Mouse (Mus musculus) layer of hippocampus, postnatal 36 days (tissue): Measurements from ENCODE around the gene Decr2. TPM values are rescaled to one million over a fixed set of nuclear protein-coding genes. Genes with fewer than 3 reads are reported as not detected.
"Not testable (repeated sequence)": the region's sequence is repeated elsewhere in the genome, so short reads cannot be mapped to it uniquely, and the experiment has no call there.

Experiments
- DNase-seq, 2 experiments: peaks; one replicate each; pipeline ENCODE4 v3.0.0; 2022
- total RNA-seq, 2 experiments: library from RNA; stranded (reverse); gene quantifications; 2 replicates each; pipeline ENCODE4 v1.2.3; 2021

Decr2 gene
- 10 to 100 TPM; 25.5 to 26.5 TPM for total RNA-seq

DNA sequence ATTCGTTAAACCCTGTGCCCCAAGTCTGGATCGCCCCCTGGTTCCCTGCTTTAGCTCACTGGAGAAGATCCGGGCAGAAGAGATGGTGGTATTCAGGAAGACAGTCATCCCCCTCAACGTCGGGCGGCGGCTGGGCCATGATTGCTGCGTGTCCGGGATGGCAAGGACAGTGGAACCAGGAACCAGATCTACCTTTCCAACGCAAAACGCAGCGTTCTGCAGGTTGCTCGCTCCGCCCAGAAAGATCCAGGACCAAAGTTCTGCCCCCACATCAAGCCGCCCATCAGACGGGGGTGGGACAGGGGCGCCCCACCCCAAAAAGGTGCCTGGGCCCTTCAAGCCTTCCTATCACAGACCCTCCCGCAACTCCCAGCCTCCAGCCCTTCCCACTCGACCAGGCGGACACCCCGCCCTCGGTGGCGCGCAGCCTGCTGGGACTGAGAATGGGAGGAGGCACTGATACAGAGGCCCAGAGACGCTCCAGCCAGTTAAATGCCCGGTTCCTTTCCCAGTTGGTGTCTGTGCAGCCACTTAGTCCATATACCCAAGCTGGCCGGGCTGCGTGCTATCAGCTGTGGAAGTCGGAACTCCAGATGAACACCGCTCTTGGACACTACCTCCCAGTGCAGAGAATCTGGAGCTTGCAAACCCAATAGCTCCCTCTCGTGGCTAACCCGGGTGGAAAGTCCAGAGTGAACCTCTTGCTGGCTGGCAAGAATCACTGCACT is at the start of gene Decr2:
Gene Decr2, minus strand, starts transcription at position 433 of the 728 bp plus-strand sequence.
- DNase-seq: peak; percentile 88 to 89

- no peak for DNase-seq
These were observed 48.8 kb upstream of the Decr2 start for GRCm38 (mm10) chr17:26138901-26139381.

DNA sequence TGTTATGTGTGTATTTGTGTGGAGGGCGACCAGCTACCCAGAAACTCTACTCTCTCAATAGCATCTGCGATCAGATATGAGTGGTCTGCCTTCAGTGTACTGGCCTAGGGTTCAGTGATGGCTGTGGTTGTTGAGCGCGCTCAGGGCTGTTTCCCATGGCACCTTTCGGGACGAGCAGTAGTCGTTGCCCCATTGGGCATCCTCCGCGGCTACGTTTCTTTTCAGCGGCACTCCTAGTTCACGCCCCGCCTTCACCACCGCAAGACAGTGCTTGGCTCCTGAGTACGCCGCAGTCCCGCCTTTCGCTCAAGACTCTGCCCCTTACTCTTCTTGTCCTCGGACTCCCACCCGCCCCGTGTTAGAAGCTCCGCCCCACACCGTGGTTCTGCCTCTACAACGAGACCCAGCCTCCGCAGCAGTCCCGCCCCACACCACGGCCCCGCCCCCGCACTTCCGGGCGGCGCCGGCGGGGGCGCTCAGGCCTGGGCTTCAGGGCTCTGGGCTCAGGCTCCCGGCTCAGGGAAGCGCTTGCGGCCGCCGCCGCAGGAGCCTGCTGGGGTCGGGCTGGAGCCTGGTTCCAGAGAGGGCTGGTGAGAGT is 48.2 kb upstream of the Decr2 start, which contains the start of gene Axin1:
Gene Axin1, plus strand, starts transcription at position 450 of the 598 bp plus-strand sequence.
- DNase-seq: peak; percentile 91 to 93

- DNase-seq: no peak
These were observed 47.6 kb upstream of the Decr2 start for GRCm38 (mm10) chr17:26137751-26138130.

DNA sequence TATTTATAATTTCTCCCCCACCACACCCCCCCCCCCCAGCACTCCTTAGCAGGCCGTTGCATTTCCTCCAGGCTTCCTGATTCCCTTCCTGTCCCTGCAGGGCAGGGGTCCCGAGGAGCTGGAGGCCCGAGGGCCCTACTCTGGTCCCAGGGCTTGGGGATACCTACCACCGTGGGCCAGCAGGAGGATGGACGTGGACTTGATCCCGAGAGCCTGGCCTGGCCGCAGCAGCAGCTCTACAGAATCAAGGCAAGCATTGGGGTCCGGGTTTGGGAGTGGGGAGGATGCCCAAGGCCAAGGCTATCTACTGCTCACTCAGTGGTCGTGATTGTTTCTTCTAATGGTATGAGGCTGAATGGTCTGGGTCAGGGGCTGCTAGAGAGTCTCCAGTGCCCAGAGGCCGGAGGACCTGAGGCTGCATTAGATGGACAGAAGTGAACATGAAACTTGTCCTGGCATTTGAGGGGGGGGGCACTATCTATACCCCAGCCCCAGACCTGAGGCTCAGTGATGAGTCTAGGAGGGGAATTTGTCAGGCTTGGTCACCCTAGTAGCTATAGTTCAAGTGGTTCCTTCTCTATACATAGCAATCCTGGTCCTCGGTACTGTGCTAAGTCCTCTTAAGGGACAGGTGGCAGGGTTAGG is 47.1 kb upstream of the Decr2 start:
- DNase-seq: no peak

DNA sequence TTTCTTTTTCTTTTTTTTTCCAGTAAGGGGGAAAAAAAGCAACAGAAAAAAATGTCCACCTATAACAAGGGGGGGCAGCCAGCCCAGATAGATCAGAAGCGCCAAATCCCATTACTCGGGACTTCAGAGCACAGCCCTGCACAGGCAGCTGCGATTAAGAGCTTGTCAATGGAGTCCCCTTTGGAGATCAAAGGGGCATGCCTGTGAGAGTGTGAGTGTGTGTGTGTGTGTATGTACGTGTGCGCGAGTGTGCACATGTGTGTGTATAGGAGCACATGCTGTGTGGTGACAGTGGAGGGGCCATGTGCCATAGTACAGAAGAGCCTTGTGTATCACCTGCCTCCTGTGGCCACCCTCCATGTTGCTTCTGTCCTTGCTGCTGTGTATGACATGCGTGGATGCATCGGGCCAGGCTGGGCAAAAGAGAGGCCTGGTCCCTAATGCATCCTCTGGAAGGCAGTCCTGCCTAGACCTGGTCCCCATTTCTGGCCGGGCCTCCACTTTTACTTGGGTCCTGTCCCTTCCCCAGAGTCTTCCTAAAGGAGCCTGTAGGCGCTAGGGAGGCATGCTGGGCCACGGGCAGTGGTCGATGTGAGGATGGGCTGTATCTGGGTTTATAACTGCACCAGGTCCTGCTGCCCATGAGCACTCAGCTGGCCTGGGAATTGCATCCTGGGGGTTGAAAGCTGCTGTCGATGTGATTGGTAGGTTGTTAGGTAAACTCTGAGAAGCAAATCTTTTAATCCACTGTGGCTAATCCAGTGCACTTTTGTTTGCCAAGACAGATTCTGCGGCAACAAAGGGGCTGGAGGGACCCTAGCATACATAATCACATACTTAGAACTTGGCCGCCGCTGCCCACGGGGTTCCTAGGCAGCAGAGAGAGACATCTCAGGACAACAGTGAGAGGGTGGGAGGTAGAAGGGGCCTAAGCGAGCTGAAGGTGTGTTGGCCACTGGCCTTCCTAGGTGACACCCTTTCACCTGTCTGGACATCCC is 42.0 kb upstream of the Decr2 start:
- DNase-seq: no peak

GRCm38 (mm10) chr17:26131062-26131732 is 41.1 kb upstream of the Decr2 start:
- no peak for DNase-seq

DNA sequence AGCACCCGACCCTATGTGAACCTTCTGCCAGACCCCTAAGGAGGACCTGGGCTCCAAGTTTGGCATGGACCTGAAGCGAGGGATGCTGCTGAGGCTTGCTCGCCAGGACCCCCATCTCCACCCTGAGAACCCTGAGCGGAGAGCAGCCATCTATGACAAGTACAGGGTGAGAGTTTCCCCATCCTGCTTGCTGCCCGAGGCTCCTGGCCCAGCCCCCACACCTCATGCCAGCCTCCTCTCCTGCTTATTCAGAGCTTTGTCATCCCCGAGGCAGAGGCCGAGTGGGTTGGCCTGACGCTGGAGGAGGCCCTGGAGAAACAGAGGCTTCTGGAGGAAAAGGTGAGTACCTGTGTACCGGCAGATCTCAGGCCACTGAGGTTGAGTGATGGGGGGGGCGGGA is 35.1 kb upstream of the Decr2 start:
- DNase-seq: no peak

DNA sequence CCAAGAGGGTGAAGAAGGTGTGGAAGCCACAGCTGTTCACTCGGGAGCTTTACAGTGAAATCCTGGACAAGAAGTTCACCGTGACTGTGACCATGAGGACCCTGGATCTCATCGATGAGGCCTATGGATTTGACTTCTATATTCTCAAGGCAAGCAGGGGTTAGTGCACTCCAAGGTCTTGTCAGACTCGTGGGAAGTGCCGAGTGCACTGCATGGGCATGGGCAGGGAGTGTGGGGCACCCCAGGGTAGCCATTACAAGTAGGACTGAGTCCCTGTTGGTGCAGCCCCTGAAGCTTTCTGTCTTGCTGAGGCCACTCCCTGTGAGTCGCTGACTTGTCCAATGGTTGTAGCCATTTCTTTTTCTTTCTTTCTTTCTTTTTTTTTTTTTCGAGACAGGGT is 34.4 kb upstream of the Decr2 start:
- no peak for DNase-seq

GRCm38 (mm10) chr17:26123267-26123684 is 33.1 kb upstream of the Decr2 start, which contains the start of gene Mrpl28:
Gene Mrpl28, plus strand, starts transcription at chr17:26123500.
- DNase-seq: peak; percentile 83 to 84

DNA sequence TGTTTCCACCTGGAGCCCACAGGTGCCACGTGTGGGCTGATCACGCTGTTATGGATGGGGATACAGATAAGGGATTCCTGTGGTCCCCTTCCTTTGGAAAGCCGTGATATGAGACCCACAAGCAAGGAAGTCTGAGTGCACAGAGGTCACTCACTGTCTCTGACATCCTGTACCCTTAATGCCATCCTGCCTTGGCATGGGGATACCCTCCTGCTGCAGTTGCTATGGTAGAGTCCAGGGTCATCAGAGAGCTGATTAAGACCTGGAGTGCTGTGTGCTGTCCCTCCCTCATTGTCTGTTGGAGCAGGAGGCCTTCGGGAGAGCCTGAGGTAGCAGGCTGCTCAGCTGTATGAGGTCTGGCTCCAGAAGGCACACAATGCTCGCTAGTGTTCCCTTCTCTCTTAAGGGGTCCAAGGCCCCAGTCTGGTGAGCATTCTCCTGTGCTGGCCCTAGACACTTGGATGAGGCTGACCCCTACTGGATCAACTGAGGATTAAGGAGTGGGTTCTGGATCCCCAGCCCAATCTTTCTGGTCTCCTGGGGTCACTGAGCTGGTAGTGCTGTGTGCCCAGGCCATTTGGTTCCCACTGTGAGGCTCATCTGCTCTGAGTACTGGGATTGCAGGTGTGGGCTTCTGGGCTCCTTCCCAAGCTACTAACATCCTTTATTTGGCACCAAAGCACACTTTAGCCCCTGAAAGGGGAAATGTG is 32.4 kb upstream of the Decr2 start:
- no peak for DNase-seq

- DNase-seq: peak; percentile 21 to 63
These were observed 29.9 kb upstream of the Decr2 start for GRCm38 (mm10) chr17:26119766-26120710.

- no peak for DNase-seq
These were observed 26.5 kb upstream of the Decr2 start for GRCm38 (mm10) chr17:26116503-26117258.

GRCm38 (mm10) chr17:26115956-26116487 is 25.9 kb upstream of the Decr2 start:
- DNase-seq: no peak

DNA sequence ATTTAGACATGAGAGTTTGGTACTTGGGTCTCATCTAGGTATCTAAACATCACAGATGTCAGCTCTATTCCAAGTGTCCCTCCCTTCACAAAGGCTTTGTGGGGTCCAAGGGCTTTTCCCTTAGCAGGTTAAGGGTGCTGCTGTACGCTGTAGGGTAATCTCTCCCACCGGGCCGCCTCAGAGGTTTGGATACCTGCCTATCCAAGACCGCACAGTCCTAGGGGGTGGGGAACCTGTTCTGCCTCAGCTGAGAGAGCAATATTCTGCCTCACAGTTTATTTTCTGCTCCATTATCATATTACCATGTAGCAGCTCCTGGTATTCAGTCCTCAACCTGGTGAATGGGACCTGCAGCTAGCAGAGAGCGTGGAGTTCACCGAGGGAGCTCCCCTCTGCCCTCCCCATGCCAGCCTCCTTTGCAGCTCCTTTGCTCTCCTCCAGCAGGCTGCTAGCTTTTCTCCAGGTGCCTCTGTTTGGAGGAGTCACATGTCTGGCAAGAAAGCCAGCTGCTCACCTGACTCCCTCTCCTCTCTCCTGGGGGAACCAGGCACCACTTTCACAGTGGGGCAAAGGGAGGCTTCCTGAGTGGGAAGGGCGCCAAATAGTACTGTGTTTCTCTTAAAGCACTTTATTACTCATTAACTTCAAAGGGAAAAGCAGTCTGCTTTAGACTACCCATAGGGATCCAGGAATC is 25.2 kb upstream of the Decr2 start:
- DNase-seq: no peak

DNA sequence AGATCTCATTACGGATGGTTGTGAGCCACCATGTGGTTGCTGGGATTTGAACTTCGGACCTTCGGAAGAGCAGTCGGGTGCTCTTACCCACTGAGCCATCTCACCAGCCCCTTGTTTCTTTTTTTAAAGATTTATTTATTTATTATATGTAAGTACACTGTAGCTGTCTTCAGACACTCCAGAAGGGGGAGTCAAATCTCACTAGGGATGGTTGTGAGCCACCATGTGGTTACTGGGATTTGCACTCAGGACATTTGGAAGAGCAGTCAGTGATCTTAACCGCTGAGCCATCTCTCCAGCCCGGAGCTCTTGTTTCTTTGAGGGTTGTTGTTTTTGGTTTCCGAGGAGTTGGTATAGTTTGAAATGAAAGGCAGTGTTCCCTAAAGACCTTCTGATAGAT is 24.3 kb upstream of the Decr2 start:
- not testable (repeated sequence) for DNase-seq

DNA sequence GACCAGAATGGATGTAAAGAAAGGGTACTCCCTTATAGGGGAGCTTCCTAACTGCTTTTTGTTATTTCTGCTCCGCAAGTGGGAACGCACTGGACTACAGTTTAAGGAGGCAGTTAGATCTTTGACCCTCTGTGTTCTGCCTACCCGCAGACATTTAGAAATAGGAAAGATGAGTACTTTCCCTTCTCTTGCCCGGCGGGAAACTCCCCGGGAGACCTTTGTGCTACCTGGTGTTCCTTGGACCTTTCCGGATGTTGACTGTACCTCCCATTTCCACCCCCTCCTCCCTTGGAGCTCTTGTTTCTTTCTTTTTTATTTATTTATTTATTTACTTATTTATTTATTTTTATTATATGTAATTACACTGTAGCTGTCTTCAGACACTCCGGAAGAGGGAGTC is 23.9 kb upstream of the Decr2 start:
- no peak for DNase-seq
